Mouse (Mus musculus) MEL (cell line): ENCODE results near the gene Snupn.
A peak's percentile ranks its signal among the peaks of the same experiment; 100 is the strongest.

Experiments used
- CTCF ChIP-seq, 3 experiments: IDR thresholded peaks in 2 of 3; conservative IDR thresholded peaks in 1 of 3; 2 replicates each; pipeline ENCODE4 v1.5.1; 2011 to 2012; ENCODE audit warnings: low read length in 3 of 3, low read depth in 2 of 3, mild to moderate bottlenecking in 2 of 3, improper control_type of control experiment in 1 of 3, inconsistent platforms in 1 of 3, mixed read lengths in 1 of 3, moderate library complexity in 1 of 3; ENCODE audit not compliant: control insufficient read depth in 1 of 3, insufficient read depth in 1 of 3, poor library complexity in 1 of 3, severe bottlenecking in 1 of 3
- EP300 ChIP-seq, 2 experiments: IDR thresholded peaks; 2 replicates each; pipeline ENCODE4 v1.6.1; 2011; ENCODE audit warnings: improper control_type of control experiment in 2 of 2, low read length in 2 of 2, low read depth in 1 of 2, mild to moderate bottlenecking in 1 of 2
- GATA1 ChIP-seq: IDR thresholded peaks from 2 replicates; pipeline ENCODE4 v1.6.1; 2011; ENCODE audit warnings: low read depth, low read length, improper control_type of control experiment
- HCFC1 ChIP-seq: IDR thresholded peaks from 2 replicates; pipeline ENCODE4 v1.6.1; 2012; ENCODE audit warnings: low read depth, mild to moderate bottlenecking, inconsistent platforms, low read length, improper control_type of control experiment, moderate library complexity
- MYB ChIP-seq: IDR thresholded peaks from 2 replicates; pipeline ENCODE4 v1.6.1; 2011; ENCODE audit warnings: mild to moderate bottlenecking, low read depth, low read length, improper control_type of control experiment
- NELFE ChIP-seq: IDR thresholded peaks from 2 replicates; pipeline ENCODE4 v1.6.1; 2011; ENCODE audit warnings: low read depth, low read length, improper control_type of control experiment
- POLR2A ChIP-seq, 2 experiments: IDR thresholded peaks; 2 replicates each; pipeline ENCODE4 v1.6.1; 2011 to 2012; ENCODE audit warnings: low read length in 2 of 2, mild to moderate bottlenecking in 2 of 2, control low read depth in 1 of 2, improper control_type of control experiment in 1 of 2, low read depth in 1 of 2, moderate library complexity in 1 of 2; ENCODE audit not compliant: control insufficient read depth in 1 of 2, insufficient read depth in 1 of 2, poor library complexity in 1 of 2
- POLR2AphosphoS5 ChIP-seq: IDR thresholded peaks from 2 replicates; pipeline ENCODE4 v1.6.1; 2012; ENCODE audit warnings: low read depth, borderline replicate concordance, mild to moderate bottlenecking, inconsistent platforms, low read length, moderate library complexity, mixed read lengths

DNA sequence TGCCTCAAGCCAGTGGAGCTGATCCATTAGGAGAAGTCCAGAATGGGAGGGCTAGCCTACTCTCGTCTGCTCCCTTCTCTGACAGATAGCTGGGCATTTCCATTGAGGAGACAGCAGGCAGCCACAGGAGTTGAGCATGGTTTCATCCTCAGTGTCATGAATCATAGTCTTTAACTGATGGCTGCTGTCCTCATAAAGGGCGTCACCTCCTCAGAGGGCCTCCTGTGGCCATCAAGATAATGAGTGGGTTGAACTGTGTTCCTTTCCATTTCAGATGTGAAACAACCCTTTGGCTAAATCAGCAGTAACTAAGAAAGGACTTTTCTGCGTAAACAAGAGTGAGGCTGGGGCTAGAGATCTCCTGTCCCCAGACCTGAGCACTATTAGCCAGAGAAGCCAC lies 47.0 kb upstream of the Snupn start:
- TF ChIP-seq CTCF (IDR thresholded peaks at IDR 0.05 in 2 of 3, conservative IDR thresholded peaks at IDR 0.05 in 1 of 3; ENCODE audit: control insufficient read depth in 1 of 3, insufficient read depth in 1 of 3, low read depth in 2 of 3, low read length in 3 of 3, poor library complexity in 1 of 3, severe bottlenecking in 1 of 3): no peak
- peak; percentile 64 to 65 for TF ChIP-seq EP300 (IDR thresholded peaks at IDR 0.05; ENCODE audit: low read depth in 1 of 2, low read length in 2 of 2)
- no peak for TF ChIP-seq MYB
- no peak for TF ChIP-seq POLR2A (IDR thresholded peaks at IDR 0.05; ENCODE audit: control insufficient read depth in 1 of 2, insufficient read depth in 1 of 2, low read depth in 1 of 2, low read length in 2 of 2, poor library complexity in 1 of 2)
- peak; percentile 79 for TF ChIP-seq GATA1
- TF ChIP-seq HCFC1: no peak
- TF ChIP-seq POLR2AphosphoS5: no peak
- TF ChIP-seq NELFE: no peak
